Mouse (Mus musculus) embryonic facial prominence, embryonic 11.5 days (tissue): ENCODE results near the gene Pam. TPM values are rescaled to one million over a fixed set of nuclear protein-coding genes. Genes with fewer than 3 reads are reported as not detected.

Source experiments
- ATAC-seq: fragments of 200-750 bp; cut with Nextera tagmentation; replicated peaks from 2 replicates; pipeline ENCODE4 v1.8.0; 2017; ENCODE audit warnings: low read depth; ENCODE audit not compliant: insufficient number of reproducible peaks, low FRiP score, low TSS enrichment
- DNase-seq: peaks from one replicate; pipeline ENCODE4 v3.0.0-alpha.2; 2015; ENCODE audit warnings: low spot score
- H3K27ac ChIP-seq: fragments of 300-500 bp; sonication (generic); replicated peaks from 2 replicates; pipeline ENCODE4 v1.5.1; 2014; ENCODE audit warnings: mild to moderate bottlenecking, low read depth, low read length, control low read depth
- H3K27me3 ChIP-seq: fragments of 300-500 bp; sonication (generic); 2 replicates; pipeline ENCODE4 v1.6.1; 2014; ENCODE audit warnings: mild to moderate bottlenecking, low read length, moderate library complexity, mixed read lengths; ENCODE audit not compliant: control insufficient read depth, insufficient read depth
- H3K36me3 ChIP-seq: fragments of 300-500 bp; sonication (generic); replicated peaks from 2 replicates; pipeline ENCODE4 v1.6.1; 2014; ENCODE audit warnings: low read depth, mild to moderate bottlenecking, low read length, moderate library complexity, mixed read lengths; ENCODE audit not compliant: control insufficient read depth, insufficient read depth
- H3K4me1 ChIP-seq: fragments of 300-500 bp; sonication (generic); 2 replicates; pipeline ENCODE4 v1.6.1; 2014; ENCODE audit warnings: low read length, mixed read lengths; ENCODE audit not compliant: control insufficient read depth, insufficient read depth
- H3K4me2 ChIP-seq: fragments of 300-500 bp; sonication (generic); 2 replicates; pipeline ENCODE4 v1.6.1; 2014; ENCODE audit warnings: low read depth, mild to moderate bottlenecking, control low read depth, low read length, moderate library complexity
- H3K4me3 ChIP-seq: fragments of 300-500 bp; sonication (generic); 2 replicates; pipeline ENCODE4 v1.5.1; 2014; ENCODE audit warnings: low read depth, low read length, control low read depth
- H3K9ac ChIP-seq: fragments of 300-500 bp; sonication (generic); replicated peaks from 2 replicates; pipeline ENCODE4 v1.6.1; 2014; ENCODE audit warnings: mild to moderate bottlenecking, control low read depth, low read length
- H3K9me3 ChIP-seq: fragments of 300-500 bp; sonication (generic); replicated peaks from 2 replicates; pipeline ENCODE4 v1.6.1; 2016; ENCODE audit warnings: mild to moderate bottlenecking, low read length, inconsistent platforms, mixed read lengths; ENCODE audit not compliant: control insufficient read depth
- WGBS: fragments of 180-500 bp; shearing (Covaris S2); extraction: QIAGEN DNeasy Blood & Tissue Kit; methylation state at CpG from one replicate; pipeline ENCODE4 v1.1.7; 2014; 5-methylcytosine and 5-hydroxymethylcytosine counted together
- polyA plus RNA-seq: library from polyadenylated mRNA; unstranded; fragments of >200 nt; fragmentation: Nextera tagmentation; extraction: Ambion mirVana; gene quantifications from 2 replicates; pipeline ENCODE4 v1.2.1, GENCODE M21; 2014

Pam gene
- polyA plus RNA-seq, 1 experiment from 2014 or later: 22.3 TPM

DNA sequence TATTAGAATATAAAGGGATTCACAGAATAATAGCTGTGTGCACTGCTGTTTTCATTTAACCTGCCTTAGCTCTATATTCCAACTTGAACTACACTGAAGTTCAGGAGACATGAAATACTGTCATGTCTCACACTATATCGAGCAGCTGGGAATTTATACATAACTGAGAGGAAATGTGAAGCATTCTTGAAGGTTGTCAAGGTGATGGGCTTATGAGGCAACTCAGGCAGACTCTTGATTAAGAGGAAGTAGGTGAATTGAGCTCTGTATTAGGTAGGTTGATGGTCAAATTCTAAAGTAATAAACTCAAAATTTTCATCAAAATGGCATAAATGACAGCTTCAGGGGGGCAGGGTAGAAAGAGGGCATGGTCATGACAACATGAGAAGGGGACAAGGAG is 29.3 kb upstream of the Pam start:
- Histone ChIP-seq H3K27ac (no peak overlapping the region), H3K9ac (no peak overlapping the region), H3K27me3 (no peaks in the 10 kb centered on the region), H3K9me3 (no peaks in the 10 kb centered on the region), H3K4me2 (no peak overlapping the region), H3K4me3 (no peak overlapping the region), H3K4me1 (no peaks in the 10 kb centered on the region), H3K36me3 (no peaks in the 10 kb centered on the region)
- ATAC-seq: no peak
- 84% methylated on average over 1 of the region's 1 CpGs for WGBS
- DNase-seq: no peak

DNA sequence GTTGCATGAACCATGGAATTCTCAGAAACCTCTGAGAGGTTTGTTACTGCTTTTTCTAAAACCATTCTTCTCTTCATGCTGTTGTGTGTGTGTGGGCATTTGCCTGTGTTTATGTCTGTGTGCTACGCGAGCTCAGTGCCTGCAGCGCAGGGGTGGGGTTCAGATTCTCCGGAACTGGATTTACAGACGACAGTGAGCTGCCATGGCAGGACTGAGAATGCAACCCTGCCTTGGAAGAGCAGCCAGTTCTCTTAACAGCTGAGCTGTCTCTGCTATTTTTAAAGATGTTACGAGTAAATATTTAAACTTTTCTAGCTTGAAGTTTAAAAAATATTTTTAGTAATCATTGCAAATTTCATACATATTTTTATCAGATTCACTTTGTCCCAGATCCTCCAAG is 24.1 kb upstream of the Pam start:
- no peak for ATAC-seq
- Histone ChIP-seq H3K27ac (no peak overlapping the region), H3K4me1 (no peaks in the 10 kb centered on the region), H3K4me3 (no peak overlapping the region), H3K9me3 (no peaks in the 10 kb centered on the region), H3K27me3 (no peaks in the 10 kb centered on the region), H3K4me2 (no peak overlapping the region), H3K36me3 (no peaks in the 10 kb centered on the region), H3K9ac (no peak overlapping the region)
- no peak for DNase-seq
- WGBS: 88% methylated on average over 6 of the region's 6 CpGs

DNA sequence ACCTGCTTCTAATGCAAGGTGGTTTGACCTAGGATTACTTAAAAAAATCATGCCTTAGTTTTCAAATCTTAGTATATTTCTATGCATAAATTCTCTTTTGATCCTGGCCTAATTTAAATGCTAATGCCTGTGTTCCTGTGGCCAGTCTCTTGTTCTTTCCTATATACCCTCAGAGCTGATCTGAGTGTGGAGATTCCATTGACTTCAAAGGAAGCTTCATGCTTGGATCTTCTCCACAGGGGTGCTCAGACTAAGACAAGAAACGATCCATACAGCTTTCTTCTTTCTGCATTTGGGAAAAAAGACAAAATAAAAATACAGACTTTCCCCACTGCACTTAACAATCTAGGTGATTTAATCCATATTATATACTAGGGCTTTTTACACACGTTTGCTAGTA is 12.2 kb upstream of the Pam start:
- no peaks in the 10 kb centered on the region for H3K27me3 ChIP-seq
- no peaks in the 10 kb centered on the region for H3K36me3 ChIP-seq
- H3K9me3 ChIP-seq: no peaks in the 10 kb centered on the region
- 39% methylated on average over 2 of the region's 2 CpGs for WGBS
- no peak overlapping the region for H3K27ac ChIP-seq
- H3K4me1 ChIP-seq: no peaks in the 10 kb centered on the region
- H3K9ac ChIP-seq: no peak overlapping the region
- no peak overlapping the region for H3K4me3 ChIP-seq
- no peak for DNase-seq
- no peak for ATAC-seq
- no peak overlapping the region for H3K4me2 ChIP-seq

DNA sequence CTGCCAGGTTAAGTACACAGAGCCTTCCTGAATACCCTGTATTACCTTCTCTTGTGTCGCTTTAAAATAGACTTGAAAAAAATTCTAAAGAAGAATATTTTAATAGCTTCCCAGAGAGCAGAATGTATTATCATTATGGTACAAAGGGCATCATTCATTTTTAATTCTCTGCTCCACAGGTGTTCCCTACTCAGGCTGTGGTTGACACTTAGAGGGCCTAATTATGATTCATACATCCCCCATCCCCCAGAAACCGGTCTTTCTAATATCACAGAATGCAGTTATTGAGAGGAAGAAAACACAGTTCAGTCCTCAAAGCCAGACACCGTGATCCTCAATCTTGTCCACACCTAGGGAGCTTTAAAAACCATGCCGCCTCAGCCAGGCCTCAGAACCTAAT is 4.0 kb upstream of the Pam start:
- H3K27ac ChIP-seq: no peak overlapping the region
- H3K9ac ChIP-seq: no peak overlapping the region
- no peaks in the 10 kb centered on the region for H3K36me3 ChIP-seq
- no peak overlapping the region for H3K4me3 ChIP-seq
- WGBS: 67% methylated on average over 4 of the region's 4 CpGs
- H3K4me2 ChIP-seq: no peak overlapping the region
- DNase-seq (no peak), ATAC-seq (no peak)
- no peaks in the 10 kb centered on the region for H3K4me1 ChIP-seq
- H3K27me3 ChIP-seq: no peaks in the 10 kb centered on the region
- no peaks in the 10 kb centered on the region for H3K9me3 ChIP-seq

DNA sequence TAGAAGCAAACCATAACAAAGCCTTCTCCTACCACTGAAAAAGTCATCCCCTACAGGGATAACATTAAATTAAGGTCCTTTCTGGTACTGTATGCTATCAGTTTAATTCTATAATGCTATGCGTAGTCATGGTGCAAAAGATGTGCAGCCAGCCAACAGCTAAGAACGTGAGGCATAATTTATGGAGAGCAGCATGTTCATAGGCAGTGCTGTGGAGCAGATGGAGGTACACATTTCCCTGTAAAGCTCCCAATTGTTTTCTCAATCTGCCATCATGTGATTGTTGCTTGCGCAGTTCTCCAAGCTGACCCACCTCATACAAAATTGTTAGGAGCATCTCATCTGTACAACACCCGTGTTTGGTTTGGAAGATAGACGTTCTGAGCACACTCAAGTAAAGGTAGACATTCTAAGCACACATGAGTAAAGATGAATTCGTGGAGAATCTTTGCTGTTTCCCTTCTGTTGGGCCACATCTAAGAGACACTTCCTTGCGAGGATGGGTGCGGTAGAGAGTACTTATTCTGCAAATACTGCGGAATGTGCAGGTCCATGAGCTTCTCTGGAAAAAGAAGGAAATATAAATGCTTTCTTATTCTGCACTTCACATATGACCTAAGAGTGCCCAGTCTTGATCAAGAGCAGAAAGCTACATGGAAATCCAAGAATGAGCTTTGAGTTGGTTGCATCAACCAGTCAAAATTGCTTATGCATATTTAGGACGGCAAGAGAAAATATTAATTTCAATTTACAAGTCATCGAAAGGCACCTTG is 2.7 kb upstream of the Pam start:
- WGBS: 93% methylated on average over 11 of the region's 11 CpGs

DNA sequence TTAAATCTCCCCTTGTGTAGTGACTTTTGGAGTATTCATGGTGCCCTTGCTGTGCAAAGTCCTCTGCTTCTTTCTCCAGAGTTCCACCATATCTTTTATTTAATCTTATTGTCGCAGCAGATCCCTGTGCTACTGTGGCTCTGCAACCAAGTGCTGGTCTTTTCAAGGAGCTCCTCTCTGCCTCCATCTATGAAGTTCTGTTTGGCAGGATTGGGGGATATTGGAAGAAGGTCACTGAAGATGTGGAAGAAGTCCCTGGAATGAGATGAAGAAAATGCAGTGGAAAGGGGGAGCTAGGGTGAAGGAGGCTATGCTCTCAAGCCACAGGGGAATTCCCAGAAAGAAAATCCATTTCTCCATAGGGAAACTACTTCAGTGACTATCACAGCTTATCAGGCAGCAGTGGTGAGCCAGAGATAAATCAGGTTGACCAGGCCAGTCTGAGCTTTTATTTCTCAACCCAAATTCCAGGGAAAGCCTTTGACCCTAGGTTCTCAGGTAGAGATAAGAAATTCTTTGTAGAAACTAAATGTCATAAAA is 1.0 kb upstream of the Pam start:
- Histone ChIP-seq H3K9me3 (no peaks in the 10 kb centered on the region), H3K27me3 (no peaks in the 10 kb centered on the region), H3K4me1 (no peaks in the 10 kb centered on the region), H3K4me2 (no peak overlapping the region), H3K4me3 (no peak overlapping the region), H3K36me3 (no peaks in the 10 kb centered on the region), H3K9ac (no peak overlapping the region), H3K27ac (no peak overlapping the region)
- no peak for DNase-seq
- ATAC-seq: no peak
- WGBS: 68% methylated on average over 1 of the region's 1 CpGs

More for the DNA sequence above, 2.7 kb upstream of the Pam start:
- no peaks in the 10 kb centered on the region for H3K27me3 ChIP-seq
- no peak for ATAC-seq
- H3K4me2 ChIP-seq: no peak overlapping the region
- H3K4me3 ChIP-seq: no peak overlapping the region
- no peak overlapping the region for H3K9ac ChIP-seq
- no peaks in the 10 kb centered on the region for H3K4me1 ChIP-seq
- DNase-seq: no peak
- no peak overlapping the region for H3K27ac ChIP-seq
- H3K36me3 ChIP-seq: no peaks in the 10 kb centered on the region
- no peaks in the 10 kb centered on the region for H3K9me3 ChIP-seq

DNA sequence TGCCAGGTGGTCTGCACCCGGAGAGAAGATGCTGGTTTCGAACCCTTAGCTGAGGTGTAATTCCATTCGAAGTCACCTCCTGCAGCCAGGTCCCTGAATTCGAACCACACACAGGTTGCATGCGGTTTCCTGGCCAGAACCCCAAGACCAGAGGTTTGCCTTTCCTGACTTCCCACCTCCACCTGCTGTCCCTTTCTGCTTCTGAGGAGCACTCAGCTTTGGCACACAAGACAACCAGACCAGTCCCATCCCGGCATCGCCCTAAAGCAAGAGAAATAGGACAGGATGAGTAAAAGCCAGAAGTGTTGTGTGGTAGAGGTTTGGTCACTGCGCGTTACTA is 515 bp upstream of the Pam start:
- Histone ChIP-seq H3K9ac (peak overlapping the region; percentile 78), H3K4me3 (peak overlapping the region; percentile 69), H3K36me3 (no peaks in the 10 kb centered on the region), H3K4me2 (peak overlapping the region; percentile 78), H3K4me1 (no peaks in the 10 kb centered on the region), H3K27me3 (no peaks in the 10 kb centered on the region), H3K9me3 (no peaks in the 10 kb centered on the region), H3K27ac (no peak overlapping the region; the same call in 1 of the 2 replicates)
- DNase-seq (no peak), ATAC-seq (no peak)
- 32% methylated on average over 9 of the region's 9 CpGs for WGBS

DNA sequence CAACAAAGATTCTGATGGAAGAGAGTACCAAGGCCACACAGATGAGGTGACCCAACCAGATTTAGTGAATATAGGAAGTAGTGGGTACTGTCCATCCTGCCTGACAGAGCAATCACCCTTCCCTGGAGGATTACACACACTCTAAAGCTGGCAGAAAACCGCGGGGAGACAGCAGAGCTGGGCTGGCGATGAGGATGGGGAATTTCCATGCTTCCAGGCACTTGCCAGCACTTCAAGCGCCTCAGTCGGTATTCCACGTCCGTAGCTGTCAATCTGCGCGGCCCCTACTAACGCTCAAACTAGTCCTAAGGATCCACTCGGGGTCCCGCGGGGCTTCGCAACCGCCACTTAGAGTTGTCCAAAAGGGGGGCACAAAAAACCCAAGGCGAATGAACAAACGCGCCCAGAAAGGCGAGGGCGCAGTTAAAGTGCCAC is 618 bp downstream of the Pam start:
- peak; percentile 58 for ATAC-seq
- WGBS: 0% methylated on average over 20 of the region's 20 CpGs
- no peaks in the 10 kb centered on the region for H3K27me3 ChIP-seq
- no peaks in the 10 kb centered on the region for H3K9me3 ChIP-seq
- H3K27ac ChIP-seq: peak overlapping the region; percentile 25
- H3K4me3 ChIP-seq: peak overlapping the region; percentile 69
- no peaks in the 10 kb centered on the region for H3K4me1 ChIP-seq
- peak overlapping the region; percentile 78 for H3K9ac ChIP-seq
- DNase-seq: peak; percentile 60
- no peaks in the 10 kb centered on the region for H3K36me3 ChIP-seq
- H3K4me2 ChIP-seq: peak overlapping the region; percentile 78
